Mouse (Mus musculus): Measurements from ENCODE around the gene Gm2956.
"Not testable (repeated sequence)": the region's sequence is repeated elsewhere in the genome, so short reads cannot be mapped to it uniquely, and the experiment has no call there.

The Gm2956 gene

DNA sequence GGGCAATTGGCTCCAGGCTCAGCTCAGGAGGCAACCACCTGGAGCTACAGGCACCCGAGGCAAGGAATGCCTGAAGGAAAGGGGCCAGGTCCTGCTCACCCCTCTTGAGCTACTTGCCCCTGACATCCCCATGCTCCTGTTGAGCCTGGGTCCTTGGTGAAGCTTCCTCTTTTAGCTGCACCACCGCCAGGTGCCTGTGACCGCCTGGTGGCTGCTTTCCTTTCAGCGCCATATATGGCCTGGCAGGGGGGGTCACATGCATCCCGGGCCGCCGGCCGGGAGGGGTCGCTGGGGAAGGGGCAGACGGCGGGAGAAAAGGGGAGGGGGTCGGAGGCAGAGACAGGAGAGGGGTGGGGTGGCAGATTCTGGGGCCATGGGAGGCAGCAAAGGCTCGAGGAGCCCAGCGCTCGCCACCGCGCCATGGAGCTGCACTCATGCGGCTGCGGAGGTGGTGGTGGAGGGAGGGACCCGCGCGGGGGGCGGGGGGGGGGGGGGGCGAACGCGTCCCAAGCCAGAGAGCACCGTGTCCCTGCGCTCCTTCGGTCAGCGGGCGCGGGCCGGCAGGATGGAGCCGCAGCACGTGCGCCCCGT, at the start of gene Gm2956:
Gm2956 (plus strand) TSS at position 541 of the 591 bp plus-strand sequence.
- DNase-seq (ENCODE audit: low read depth, low spot score), result not testable (repeated sequence)

DNA sequence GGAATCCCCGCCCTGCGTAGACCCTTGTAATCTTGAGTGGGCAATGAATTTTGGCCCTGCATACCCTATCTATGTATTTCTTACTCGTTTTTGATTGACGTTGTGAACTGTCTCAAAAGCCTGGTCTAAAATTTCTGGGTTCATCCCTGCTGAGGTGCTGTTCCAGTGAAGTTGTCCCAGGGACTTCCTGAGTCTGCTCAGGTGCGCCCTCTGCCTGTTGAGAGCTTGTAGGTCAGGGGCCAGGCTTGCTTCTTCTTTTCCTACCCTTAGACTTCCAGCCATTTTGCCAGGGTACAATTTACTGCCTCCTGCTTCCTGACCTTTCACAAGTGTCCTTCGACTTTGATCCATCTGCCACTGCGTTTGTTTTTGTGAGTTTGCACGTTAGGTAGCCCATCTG, 979 bp downstream of the Gm2956 start:
- peak; percentile 54 for DNase-seq (ENCODE audit: low read depth, low spot score)

DNA sequence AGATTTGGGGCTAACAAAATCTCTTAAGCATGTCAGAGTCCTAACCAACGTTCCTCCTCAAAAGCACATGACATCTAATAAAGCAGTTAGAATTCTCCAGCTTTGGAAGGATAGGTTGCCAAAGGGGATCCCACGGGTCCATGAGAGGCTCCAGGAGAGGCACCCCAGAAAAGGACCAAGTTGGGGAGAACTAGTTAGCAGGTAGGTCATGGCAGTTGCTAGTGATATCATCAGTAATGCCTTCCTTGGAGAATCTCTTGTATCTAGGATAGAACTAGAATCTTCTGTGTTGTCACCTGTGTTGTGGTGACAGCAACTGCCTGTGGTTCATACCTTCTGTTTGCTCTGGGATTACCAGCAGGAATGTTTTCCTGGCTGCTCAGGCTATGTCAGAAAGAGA, 62.4 kb downstream of the Gm2956 start, which contains the start of gene Gm10413:
Gm10413 (plus strand) TSS at position 301 of the 400 bp plus-strand sequence.
- DNase-seq (ENCODE audit: low read depth, low spot score), result not testable (repeated sequence)

All from brain, adult 2 months (tissue).